Mouse (Mus musculus) midbrain, embryonic 14.5 days (tissue): ENCODE measurements around the gene Dock2. TPM values are rescaled to one million over a fixed set of nuclear protein-coding genes. Genes with fewer than 3 reads are reported as not detected.

Experiments
- ATAC-seq: fragments of 200-750 bp; cut with Nextera tagmentation; 2 replicates; pipeline ENCODE4 v1.8.0; 2017; ENCODE audit warnings: moderate number of reproducible peaks, moderate library complexity; ENCODE audit not compliant: low FRiP score, low TSS enrichment
- DNase-seq: peaks from one replicate; pipeline ENCODE4 v3.0.0-alpha.2; 2015
- H3K27ac ChIP-seq: fragments of 300-500 bp; sonication (generic); replicated peaks from 2 replicates; pipeline ENCODE4 v1.5.1; 2014; ENCODE audit warnings: mild to moderate bottlenecking, low read depth, low read length, moderate library complexity
- H3K27me3 ChIP-seq: fragments of 300-500 bp; sonication (generic); 2 replicates; pipeline ENCODE4 v1.6.1; 2014; ENCODE audit warnings: low read length, control low read depth, mixed read lengths; ENCODE audit not compliant: control insufficient read depth, insufficient read depth
- H3K36me3 ChIP-seq: fragments of 300-500 bp; sonication (generic); 2 replicates; pipeline ENCODE4 v1.6.1; 2014; ENCODE audit warnings: low read length, control low read depth; ENCODE audit not compliant: control insufficient read depth, insufficient read depth
- H3K4me1 ChIP-seq: fragments of 300-500 bp; sonication (generic); 2 replicates; pipeline ENCODE4 v1.6.1; 2014; ENCODE audit warnings: mild to moderate bottlenecking, antibody characterized with exemption, low read length, control low read depth; ENCODE audit not compliant: control insufficient read depth, insufficient read depth
- H3K4me2 ChIP-seq: fragments of 300-500 bp; sonication (generic); 2 replicates; pipeline ENCODE4 v1.6.1; 2014; ENCODE audit warnings: mild to moderate bottlenecking, low read length, moderate library complexity
- H3K4me3 ChIP-seq: fragments of 300-500 bp; sonication (generic); replicated peaks from 2 replicates; pipeline ENCODE4 v1.5.1; 2014; ENCODE audit warnings: low read depth, low read length
- H3K9ac ChIP-seq: fragments of 300-500 bp; sonication (generic); replicated peaks from 2 replicates; pipeline ENCODE4 v1.6.1; 2014; ENCODE audit warnings: mild to moderate bottlenecking, low read length, moderate library complexity
- H3K9me3 ChIP-seq: fragments of 300-500 bp; sonication (generic); 2 replicates; pipeline ENCODE4 v1.6.1; 2016; ENCODE audit warnings: low read length, control low read depth, mixed read lengths; ENCODE audit not compliant: control insufficient read depth
- WGBS: fragments of 180-500 bp; shearing (Covaris S2); extraction: QIAGEN DNeasy Blood & Tissue Kit; methylation state at CpG from one replicate; pipeline ENCODE4 v1.1.7; 2014; 5-methylcytosine and 5-hydroxymethylcytosine counted together
- polyA plus RNA-seq: library from polyadenylated mRNA; unstranded; fragments of >200 nt; fragmentation: Nextera tagmentation; extraction: Ambion mirVana; gene quantifications from 2 replicates; pipeline ENCODE4 v1.2.1, GENCODE M21; 2014

The Dock2 gene
- polyA plus RNA-seq, 1 experiment from 2014 or later = 0.51 TPM

DNA sequence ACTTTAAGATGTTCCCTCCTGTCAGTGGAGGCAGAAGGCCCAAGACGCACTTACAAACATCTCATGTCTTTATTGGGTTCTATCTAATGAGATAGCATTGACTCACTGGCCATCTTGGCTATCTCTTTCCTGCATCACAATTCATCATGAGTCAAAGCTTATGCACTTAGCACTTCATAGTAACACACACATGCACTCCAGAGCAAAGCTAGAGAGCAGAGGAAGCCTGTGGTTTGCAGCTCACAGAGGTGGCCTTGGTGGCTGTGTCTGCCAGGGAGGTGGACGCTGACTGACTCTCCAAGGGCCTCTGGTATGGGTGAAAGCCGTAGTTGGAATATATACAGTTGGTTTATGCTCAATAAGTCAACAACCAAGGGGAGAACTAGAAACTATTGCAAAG, 387.9 kb downstream of the Dock2 start:
- no peak overlapping the region for H3K4me3 ChIP-seq
- H3K9ac ChIP-seq = no peak overlapping the region
- 83% methylated on average over 3 of the region's 3 CpGs for WGBS
- no peak overlapping the region for H3K4me2 ChIP-seq
- ATAC-seq (no peak), DNase-seq (no peak)
- no peaks in the 10 kb centered on the region for H3K27me3 ChIP-seq
- H3K27ac ChIP-seq = no peak overlapping the region
- no peaks in the 10 kb centered on the region for H3K36me3 ChIP-seq
- H3K4me1 ChIP-seq = no peaks in the 10 kb centered on the region
- H3K9me3 ChIP-seq = no peaks in the 10 kb centered on the region

DNA sequence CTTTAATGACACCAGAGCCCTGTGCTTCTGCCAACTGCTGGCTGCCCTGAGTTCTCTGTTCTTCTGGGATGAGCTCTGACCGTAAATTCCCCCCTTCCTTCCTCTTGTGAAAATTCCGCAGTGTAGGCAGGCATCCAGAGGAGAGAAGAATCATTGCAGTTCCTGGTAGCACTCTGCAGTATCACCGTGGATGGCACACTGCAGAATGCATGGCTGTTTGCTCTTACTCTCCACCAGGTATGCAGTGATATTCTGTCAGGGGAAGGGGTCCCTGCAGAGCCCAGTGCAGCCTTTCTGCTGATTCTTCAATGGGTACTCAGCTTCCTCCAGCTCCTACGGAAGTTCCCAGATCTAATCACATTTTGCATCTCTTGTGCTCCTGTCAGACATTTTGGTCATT, 391.6 kb downstream of the Dock2 start:
- no peak overlapping the region; the same call in 1 of the 2 replicates for H3K9ac ChIP-seq
- ATAC-seq (no peak), DNase-seq (no peak)
- no peak overlapping the region for H3K4me2 ChIP-seq
- 62% methylated on average over 4 of the region's 4 CpGs for WGBS
- H3K27ac ChIP-seq = no peak overlapping the region
- no peaks in the 10 kb centered on the region for H3K4me1 ChIP-seq
- no peaks in the 10 kb centered on the region for H3K9me3 ChIP-seq
- H3K36me3 ChIP-seq = no peaks in the 10 kb centered on the region
- no peak overlapping the region for H3K4me3 ChIP-seq
- H3K27me3 ChIP-seq = no peaks in the 10 kb centered on the region; the same call in 1 of the 2 replicates

DNA sequence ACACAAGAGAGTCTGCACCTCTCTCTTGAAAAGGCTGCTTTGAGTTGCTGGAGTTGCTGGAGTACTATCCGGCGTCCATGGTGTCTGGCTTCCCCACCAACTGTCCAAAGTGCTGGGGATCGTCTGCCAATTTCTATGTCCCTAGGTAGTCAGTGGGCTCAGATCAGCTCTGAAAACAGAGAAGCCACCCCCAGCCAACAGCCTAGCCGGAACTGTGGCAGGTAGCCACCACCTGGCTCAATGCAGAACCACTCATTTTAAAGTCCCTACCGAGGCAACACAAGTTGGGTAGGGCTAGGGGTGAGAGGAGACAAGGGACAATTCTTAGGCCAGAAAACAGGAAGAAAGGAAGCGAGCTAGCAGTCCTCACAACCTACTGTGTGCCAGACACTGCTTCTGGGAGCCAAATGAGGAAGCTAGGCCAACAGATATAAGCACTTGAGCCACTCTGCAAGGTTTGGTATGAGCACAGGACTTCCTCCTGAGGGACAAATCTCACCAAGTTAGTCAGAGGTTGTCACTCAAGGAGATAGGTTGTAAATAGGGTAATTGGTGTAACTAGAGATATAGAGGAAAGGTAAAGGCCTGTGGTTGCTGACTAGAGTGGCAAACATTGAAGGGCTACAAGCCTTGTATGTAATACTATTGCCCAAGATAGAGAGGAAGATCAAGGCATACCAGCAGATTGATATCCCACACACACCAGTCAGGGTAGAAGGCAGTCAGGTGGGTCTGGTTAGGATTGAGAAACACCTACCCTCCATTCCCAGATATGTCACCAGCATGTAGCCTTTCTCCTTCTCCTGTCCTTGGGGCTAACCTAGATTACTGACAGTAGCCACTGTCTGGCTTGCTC, 394.2 kb downstream of the Dock2 start:
- H3K27me3 ChIP-seq = no peaks in the 10 kb centered on the region; the same call in 1 of the 2 replicates
- no peaks in the 10 kb centered on the region for H3K36me3 ChIP-seq
- no peak overlapping the region for H3K4me2 ChIP-seq
- H3K4me1 ChIP-seq = peaks cover 9% of the 10 kb centered on the region; the same call in 1 of the 2 replicates
- no peak overlapping the region for H3K27ac ChIP-seq
- no peak for ATAC-seq
- 90% methylated on average over 6 of the region's 6 CpGs for WGBS
- H3K9me3 ChIP-seq = no peaks in the 10 kb centered on the region
- no peak for DNase-seq
- no peak overlapping the region for H3K9ac ChIP-seq
- H3K4me3 ChIP-seq = no peak overlapping the region

DNA sequence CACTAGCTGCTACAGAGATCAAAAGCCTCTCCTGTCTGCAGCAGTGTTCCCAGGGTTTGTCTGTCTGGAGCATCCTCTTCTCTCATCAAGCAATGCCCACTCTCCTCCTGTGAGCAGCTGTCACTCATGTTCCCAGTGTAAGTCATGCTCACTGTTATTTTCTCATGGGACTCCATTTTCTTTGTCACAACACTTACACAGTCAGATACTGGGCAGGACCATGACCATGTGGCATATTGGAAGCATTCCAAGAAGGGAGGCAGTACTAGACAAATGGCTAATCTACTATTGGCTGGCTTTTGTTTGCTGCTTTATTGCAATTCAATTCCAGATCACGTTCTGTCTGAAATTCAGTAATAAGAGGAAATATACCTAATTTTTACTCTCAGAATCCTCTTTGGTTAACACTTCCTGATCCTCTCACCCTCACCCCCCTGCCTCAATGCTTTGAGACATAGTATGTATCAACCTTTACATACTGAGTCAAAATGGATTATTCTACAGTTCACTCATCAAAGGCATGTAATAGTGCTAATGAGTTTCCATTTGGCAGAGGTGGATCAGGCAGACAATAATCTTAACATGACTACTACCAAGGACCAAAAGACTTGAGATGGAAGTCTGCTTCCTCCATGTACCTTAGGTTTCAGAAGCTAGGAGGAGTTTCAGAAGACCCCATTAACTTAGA, 398.5 kb downstream of the Dock2 start:
- Histone ChIP-seq H3K4me2 (no peak overlapping the region), H3K9ac (no peak overlapping the region), H3K27me3 (no peaks in the 10 kb centered on the region; the same call in 1 of the 2 replicates), H3K9me3 (no peaks in the 10 kb centered on the region), H3K4me3 (no peak overlapping the region), H3K36me3 (no peaks in the 10 kb centered on the region), H3K4me1 (peaks cover 9% of the 10 kb centered on the region; the same call in 1 of the 2 replicates), H3K27ac (no peak overlapping the region)
- DNase-seq (peak; percentile 74), ATAC-seq (peak; percentile 67; the same call in 1 of the 2 replicates)
- WGBS = 49% methylated on average over 1 of the region's 1 CpGs

DNA sequence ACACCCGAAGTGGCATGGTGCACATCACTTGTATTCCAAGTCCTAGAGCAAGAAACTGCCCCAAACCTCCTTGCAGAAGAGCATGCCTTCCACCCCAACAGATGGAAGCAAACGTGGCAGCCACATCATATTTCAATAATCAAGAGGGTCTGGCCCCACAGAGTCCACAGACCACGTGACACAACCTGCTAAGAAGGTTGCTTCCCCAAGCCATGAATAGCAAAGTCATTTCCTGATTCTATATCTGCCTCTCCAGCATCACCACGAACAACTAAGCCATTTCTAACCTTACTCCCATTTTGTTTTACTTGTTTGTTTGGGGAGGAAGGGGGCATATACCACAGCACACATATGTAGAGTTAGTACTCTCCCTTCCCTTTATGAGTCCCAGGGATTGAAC, 399.5 kb downstream of the Dock2 start:
- Histone ChIP-seq H3K9ac (no peak overlapping the region), H3K4me2 (no peak overlapping the region)
- 70% methylated on average over 4 of the region's 4 CpGs for WGBS

DNA sequence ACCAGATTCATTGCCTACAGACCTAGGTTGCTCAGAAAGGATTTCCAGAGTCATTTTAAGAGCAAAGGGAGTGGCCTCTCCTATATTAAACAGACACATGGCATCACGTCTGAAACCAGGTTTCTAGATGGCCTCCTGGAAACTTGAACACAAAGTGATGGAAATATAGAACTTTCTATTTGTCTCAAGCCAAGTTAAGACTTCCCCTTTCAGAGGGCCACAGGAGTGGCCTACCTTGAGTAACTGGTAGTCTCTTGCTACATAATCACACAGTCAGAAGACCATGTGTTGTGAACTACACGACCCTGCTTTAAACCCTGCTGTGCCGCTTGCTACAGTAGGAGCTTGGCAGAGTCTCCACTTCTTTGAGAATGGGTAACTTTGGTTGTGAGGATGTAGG, 400.2 kb downstream of the Dock2 start:
- Histone ChIP-seq H3K36me3 (no peaks in the 10 kb centered on the region), H3K4me1 (peaks cover 9% of the 10 kb centered on the region; the same call in 1 of the 2 replicates), H3K9ac (no peak overlapping the region), H3K4me2 (no peak overlapping the region), H3K4me3 (no peak overlapping the region), H3K27ac (no peak overlapping the region), H3K9me3 (no peaks in the 10 kb centered on the region), H3K27me3 (no peaks in the 10 kb centered on the region)
- no peak for DNase-seq
- no peak for ATAC-seq
- WGBS = 93% methylated on average over 3 of the region's 3 CpGs

More for the DNA sequence above, 399.5 kb downstream of the Dock2 start:
- DNase-seq (no peak), ATAC-seq (no peak)
- H3K4me3 ChIP-seq = no peak overlapping the region
- H3K36me3 ChIP-seq = no peaks in the 10 kb centered on the region
- H3K27me3 ChIP-seq = no peaks in the 10 kb centered on the region; the same call in 1 of the 2 replicates
- peaks cover 9% of the 10 kb centered on the region; the same call in 1 of the 2 replicates for H3K4me1 ChIP-seq
- no peaks in the 10 kb centered on the region for H3K9me3 ChIP-seq
- no peak overlapping the region for H3K27ac ChIP-seq

DNA sequence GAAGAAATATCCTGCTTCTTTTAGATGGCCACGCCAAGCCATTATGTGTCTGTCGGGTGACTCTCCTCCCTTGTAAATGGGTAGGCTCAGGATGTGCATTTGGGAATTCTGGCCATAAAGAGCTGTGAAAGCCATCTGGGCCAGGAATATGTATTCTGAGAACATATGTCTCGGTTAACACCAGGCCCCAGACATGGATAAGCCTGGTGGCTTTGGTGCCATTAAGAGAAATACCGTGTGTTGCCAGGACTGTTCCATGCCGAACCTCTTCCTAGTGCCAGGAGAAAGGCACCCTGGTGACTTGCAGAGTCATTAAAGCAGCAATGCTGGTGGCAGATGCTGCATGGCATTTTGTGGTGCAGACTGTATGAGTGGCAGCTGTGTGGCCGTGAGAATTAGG, 406.0 kb downstream of the Dock2 start:
- Histone ChIP-seq H3K36me3 (no peaks in the 10 kb centered on the region), H3K27ac (no peak overlapping the region), H3K9ac (no peak overlapping the region), H3K4me3 (no peak overlapping the region), H3K4me2 (no peak overlapping the region), H3K4me1 (no peaks in the 10 kb centered on the region), H3K9me3 (no peaks in the 10 kb centered on the region), H3K27me3 (no peaks in the 10 kb centered on the region)
- DNase-seq = no peak
- 71% methylated on average over 6 of the region's 6 CpGs for WGBS
- no peak for ATAC-seq

DNA sequence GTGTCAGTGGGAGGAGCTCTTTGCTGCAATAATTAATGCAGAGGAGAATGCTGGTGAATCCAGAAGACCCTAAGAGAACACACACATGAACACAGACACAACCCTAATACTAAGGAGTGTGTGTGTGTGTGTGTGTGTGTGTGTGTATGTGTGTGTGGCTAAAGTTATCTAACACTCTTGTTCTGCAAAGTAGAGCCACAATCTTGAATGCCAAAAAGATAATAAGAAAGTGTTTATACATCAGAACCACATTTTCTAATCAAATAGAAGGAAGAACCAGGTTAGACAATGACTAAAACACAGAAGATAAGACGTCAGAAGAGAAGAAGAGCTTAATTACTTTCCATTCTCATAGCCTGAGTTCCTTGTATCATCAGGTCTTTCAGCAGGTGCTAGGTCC, 408.1 kb downstream of the Dock2 start:
- no peak overlapping the region for H3K9ac ChIP-seq
- no peaks in the 10 kb centered on the region for H3K36me3 ChIP-seq
- no peak overlapping the region for H3K4me2 ChIP-seq
- no peaks in the 10 kb centered on the region for H3K4me1 ChIP-seq
- DNase-seq (no peak), ATAC-seq (no peak)
- H3K9me3 ChIP-seq = no peaks in the 10 kb centered on the region
- H3K27ac ChIP-seq = no peak overlapping the region
- 81% methylated on average over 1 of the region's 1 CpGs for WGBS
- H3K4me3 ChIP-seq = no peak overlapping the region
- H3K27me3 ChIP-seq = no peaks in the 10 kb centered on the region
